Mouse (Mus musculus) urinary bladder, postnatal 10 days (tissue): Measurements from ENCODE around the gene Acoxl.

Experiments used
- DNase-seq: peaks from one replicate; pipeline ENCODE4 v3.0.0; 2022; ENCODE audit warnings: low spot score

Gene Acoxl

DNA sequence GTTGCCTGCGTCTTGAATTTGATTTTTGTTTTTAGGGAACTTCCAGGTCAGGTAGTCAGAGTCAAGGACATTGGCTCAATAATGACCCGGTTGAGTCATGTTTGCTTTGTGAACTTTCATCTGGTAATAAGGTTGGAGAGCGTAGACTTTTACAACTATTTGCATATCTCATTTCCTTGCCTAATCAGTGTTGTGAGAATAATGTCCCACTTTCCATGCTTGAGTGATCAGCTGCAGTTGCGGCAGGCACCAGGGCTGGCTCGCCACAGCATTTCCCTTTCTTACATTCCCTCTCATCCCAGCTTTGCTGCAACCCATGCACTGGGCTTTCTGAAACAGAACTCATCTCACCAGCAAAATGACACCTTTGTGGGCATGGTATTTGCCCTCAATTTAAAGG, 59.0 kb downstream of the Acoxl start:
- no peak for DNase-seq

DNA sequence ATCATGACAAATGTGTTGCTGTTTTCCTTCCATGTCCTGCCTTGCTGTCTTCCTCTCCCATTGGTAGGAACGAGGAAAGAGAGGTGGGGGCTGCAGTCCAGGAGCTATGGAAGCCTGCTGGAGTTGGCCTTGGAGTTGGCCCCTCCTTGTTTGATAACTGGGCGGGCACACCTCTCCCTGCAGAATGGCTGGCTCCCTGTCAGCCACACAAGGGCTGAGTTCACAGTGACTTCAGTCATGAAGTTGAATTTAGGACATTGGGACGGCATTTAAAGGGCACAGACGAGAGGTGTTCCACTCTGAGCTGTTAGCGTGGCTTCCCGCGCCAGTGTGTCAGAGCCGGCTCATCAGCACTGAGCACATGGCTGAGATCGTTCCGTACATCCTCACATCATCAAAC, 66.2 kb downstream of the Acoxl start:
- no peak for DNase-seq

DNA sequence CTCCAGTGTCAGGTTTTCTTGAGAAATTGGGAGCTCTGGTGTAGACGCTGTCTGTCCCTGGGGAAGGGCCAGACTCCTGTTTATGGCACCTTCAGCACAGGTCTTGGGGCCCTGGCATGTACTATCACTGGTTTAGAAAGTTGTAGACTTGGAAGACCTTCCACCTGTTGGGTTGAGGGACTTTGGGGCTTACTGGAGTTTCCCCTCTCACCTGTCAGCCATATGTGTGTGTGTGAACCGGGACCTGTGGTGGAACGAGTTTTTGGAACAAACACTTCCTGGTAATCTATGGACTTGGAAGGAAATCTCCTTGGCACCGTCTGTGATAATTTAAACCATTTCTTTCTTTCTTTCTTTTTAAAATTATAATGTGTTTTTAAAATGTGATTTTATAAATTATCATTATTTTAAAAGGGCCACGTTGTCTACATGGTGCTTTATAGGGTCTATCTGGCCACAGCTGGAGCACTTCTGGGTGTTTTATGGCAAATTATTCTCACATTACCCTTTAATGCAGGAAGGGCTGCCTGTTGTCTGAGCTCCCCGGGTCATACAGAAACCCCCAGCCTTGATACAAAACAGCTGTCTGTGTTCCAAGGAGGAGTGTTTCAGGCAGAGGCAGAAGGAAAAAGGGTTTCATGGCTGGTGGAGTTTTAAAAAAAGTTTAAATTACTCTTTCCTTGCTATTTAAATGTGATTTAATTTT, 68.5 kb downstream of the Acoxl start:
- no peak for DNase-seq

DNA sequence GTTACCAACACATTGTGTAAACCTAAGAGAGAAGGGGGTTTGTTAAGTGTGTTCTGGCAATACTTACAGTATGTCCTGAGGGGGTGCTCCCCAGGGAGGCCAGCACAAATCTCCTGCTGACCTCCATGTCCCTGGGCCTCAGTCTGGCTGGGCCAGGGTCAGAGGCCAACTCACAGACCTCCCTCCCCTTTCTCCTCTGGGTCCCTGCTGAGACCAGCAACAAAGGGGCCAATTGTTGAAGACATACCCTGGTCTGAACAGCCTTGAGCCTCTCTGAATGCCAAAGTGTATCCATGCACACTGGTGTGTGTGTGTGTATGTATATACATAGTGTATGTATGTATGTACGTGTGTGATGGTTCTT, 69.0 kb downstream of the Acoxl start:
- no peak for DNase-seq

DNA sequence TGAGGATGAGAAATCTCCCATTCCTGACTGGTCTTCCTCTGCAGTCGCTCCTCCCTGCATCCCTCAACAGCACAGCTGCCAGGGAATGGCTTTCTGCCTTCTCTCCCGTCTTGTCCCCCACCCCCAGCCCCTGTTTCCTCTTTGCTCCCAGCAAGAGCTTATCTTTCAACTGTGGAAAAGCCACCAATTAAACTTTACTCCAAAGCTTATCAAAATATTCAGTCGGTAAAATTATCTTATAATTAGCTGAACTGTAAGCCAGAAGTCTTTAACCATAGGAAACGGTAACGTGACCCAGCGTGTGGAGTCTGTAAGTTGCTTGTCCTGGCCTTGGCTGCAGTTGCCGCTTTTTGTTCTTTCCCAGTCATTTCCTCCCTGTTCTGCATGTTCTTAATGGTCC, 70.2 kb downstream of the Acoxl start:
- DNase-seq, result no peak

DNA sequence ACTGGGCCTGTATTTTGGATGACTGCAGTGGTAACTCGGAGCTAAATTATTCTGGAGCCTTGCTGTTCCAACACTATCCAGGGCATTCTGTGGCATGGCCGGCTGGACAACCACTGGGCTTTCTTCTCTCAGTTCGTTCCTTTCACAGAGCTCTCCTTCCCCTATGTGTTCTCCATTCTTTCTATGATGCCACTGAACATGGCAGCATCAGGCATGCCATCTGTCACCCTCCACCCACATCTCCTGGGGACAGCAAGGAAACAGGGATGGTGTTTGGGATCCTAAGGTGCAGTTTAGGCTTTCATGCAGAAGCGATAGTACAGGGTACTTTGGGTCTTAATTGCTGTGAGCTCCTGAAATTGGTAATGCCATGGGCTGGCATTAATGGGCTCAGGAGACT, 71.1 kb downstream of the Acoxl start:
- DNase-seq, result no peak

DNA sequence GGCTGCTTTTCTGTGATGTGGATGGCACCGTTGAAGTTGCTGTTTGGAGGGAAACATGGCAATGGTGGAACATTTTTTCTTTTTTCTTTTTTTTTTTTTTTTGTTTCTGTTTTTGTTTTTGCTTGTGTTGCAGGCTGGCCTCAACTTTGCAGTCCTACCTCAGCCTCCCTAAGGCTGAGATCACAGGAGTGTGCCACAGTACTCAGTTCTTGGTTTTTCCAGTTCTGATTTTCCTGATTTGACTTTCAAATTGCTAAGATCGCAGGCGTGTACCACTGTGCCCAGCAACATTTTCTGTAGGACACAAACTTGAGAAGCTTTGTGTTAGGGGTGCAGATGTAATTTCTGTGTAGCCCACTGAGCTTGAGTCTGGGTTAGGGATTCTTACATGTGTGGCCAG, 72.9 kb downstream of the Acoxl start:
- DNase-seq, result no peak

DNA sequence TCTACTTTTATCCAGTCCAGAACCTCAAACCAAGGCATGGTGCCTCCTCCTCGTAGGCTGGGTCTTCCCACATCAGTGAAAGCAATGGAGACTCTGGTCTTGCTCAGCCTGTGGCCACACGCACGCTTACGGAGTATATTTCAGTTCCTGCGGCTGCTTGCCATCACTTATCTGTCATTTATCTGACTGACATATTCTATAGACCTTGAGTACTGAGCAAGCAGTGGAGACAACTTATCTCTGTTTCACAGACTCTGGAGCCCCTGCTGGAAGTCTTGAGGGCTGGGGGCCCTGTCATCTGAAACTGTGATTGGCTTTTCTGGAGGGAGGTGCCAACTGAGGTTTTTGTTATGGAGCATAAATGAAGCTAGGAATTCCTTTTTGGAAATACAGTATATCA, 75.4 kb downstream of the Acoxl start:
- no peak for DNase-seq

DNA sequence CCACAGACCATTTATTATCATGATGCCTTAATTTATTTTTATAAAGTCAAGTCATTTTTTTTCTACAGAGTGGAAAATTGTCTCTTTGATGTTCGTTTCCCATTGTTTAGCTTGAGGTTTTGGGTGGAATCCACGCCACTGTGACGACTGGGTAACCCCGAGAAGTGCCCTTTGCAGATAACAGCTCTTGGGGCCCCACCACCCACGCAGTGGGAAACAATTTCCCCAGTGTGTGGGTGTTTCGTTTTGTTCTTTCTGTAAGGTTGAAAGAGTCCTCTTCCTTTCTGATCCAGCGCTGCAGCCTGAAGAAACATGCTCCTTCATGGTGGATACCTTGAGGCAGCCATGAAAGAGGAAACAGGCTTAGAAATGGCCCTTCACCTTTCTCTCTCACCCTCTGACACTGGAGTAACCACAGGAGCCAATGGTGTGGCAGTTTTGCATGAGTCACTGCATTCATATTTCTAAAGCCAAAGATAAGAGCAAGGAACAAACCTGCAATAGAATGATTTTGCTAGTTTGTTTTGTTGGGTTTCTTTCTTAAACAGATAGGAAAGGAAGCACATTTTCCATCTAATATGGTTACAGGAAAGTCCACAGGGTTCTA, 78.2 kb downstream of the Acoxl start:
- no peak for DNase-seq

DNA sequence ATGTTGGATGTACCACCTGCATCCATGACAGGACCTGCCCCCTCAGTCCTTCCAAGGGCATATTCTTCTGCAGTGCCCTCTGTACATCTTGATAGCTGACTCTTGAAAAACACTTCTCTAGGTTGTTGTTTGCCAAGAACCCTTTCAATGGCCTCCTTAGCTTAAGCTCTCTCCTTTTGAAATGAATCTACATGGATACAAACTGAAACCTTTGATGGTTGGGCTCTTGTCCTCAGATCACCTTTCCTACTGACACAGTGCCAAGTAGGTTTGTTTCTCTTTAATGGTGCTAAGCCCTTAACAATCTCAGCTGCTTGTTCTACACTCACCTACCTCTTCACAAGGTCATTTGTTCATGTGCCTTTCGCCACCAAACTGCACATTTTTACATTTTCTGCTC, 81.1 kb downstream of the Acoxl start:
- DNase-seq, result no peak

DNA sequence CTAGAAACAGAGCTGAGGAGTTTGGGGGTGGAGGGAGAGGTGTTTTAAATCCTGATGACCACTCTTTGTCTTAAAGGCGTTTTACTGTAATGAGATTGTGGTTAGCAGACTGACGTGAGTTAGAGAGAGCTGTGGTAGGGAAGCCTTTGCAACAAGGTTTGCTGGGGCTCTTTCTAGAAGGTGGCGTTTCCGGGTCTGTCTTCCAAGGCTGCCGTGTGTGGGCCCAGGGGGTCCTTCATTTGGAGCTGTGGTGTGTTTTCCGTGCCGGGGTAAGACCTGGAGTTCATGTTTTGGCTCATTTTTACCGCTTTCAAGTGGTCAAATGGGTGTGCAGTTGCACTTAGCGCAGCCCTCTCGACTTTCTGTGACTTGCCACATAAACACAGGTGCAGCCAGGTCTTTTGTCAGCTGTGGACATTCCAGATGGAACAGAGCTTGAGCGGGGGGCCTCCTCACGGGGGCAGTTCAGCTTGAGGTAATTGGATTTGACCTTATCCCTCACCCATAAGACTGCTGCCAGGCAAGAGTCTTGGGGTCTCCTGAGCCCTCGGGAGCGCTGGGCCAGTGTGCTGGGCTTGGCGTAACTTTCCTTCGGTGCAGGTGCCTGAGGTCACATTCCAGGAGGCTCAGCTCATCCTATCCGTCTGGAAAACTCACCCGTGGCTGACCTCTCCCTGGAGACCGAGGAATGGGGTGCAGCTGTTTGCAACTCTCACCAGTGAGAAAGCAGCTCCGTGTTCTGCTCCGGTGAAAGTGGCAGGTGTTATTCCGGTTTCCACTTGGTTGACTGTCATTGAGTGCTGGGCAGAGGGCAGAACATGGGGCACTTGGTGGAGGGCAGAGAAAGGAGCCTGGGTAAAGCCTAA, 83.6 kb downstream of the Acoxl start:
- no peak for DNase-seq

DNA sequence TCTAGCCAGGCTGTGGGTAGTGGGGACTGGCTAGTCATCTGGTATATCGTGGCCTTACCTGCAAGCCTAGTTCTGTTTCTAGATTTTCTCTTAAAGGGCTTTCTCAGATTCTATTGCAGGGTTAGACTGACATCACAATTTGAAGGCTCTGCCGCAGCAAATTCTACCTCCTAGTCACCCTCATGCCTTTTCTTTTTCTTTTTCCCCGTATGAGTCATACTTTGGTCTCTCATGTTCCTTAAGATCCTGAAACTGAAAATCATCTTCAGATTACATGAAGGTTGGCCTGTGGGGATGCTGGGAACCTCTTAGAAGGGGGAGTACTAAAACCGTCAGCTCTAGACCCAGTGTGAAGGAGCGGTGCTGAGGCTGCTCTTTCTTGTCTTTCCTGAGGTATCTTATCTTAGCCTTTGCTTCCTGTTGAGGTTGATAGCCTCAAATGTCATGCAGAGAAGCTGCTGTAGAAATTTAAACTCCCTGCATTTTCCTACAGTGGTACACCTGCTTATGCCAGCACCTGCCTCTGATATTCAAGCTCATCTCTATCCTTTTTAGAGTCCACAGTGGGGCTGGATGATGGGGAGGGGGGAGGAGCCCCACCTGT, 84.5 kb downstream of the Acoxl start:
- no peak for DNase-seq

DNA sequence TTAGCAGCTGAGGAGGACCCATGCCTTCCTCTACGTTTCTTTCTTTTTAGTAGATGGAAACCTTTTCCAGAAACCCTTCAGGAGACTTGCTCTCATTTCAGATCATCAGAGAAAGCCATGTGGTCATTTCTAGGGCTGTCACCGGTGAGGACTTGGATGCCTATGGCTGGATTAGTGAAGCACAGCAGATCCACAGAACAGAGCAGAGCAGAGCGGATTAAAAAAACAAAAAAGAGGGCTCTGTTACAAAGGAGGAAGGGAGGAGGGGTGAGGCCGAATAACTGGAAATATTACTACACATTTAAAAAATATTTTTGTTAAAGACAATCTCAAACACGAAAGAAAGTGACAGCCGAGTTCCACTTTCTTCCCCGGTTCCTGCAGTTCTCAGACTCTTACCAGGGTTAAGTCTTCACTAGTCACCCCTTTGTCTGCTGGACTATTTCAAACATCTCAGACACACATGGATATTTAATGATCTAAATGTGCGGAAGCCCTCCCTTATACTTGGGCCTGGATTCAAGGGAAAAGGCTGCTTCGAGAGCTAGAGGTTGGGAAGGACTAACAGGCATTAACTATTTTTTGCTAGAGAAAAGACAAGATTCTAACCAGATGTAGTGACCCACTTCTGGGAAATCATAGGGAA, 88.1 kb downstream of the Acoxl start:
- DNase-seq, result no peak

DNA sequence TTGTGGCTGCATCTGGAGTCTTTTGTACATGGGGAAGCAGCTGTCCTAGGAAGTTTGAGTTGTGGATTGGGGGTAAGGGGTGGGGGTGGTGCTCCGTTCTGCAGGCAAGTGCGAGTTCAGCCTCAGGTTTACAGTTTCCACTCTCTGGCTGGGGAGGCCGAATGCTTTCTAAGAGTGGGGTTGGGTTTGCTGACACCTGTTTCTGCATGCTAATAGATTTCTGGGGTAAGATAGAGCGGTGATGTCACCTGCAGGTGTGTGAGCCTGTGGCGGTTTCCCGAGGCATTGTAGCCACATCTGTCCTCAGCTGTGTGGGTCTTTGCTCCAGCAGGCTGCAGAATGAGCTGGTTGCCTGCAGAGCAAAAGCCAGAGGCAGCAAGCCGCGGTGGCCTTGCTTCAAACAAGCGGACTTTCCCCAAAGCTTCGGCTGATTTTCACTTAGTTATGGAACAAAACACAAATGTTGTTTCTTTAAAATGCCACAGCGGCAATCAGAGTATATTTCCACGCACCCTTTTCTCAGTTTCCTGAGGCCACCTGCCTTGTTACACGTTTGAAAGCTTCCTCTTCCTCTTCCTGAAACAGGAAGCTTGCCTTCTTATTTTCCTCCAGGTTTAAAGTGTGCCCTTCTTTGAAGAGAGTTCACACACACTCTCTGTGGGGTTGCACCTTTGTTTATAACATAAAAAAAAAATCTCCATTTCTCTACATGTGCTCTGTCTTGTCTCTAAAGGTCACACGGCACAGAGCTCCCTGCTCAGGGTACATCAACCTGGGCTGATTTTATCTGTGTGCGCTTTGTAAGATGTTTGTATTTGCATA, 89.0 kb downstream of the Acoxl start:
- DNase-seq, result no peak

DNA sequence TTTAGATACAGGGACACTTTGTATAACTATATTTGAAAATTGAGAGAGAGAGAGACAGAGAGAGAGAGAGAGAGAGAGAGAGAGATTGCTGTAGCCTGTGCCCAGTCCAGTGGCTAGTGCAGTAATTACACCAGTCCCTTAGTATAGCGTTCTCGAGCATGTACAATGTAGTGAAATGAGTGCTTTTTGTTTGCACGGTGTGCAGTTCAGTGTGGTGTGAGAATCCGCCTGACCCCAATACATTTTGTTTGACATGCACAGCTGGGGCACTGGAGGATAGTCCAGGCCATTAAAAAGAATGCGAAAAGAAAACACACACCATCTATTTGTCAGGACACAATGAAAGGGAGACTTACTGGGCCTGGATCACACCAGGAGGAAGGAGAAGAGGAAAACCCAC, 89.6 kb downstream of the Acoxl start:
- no peak for DNase-seq

DNA sequence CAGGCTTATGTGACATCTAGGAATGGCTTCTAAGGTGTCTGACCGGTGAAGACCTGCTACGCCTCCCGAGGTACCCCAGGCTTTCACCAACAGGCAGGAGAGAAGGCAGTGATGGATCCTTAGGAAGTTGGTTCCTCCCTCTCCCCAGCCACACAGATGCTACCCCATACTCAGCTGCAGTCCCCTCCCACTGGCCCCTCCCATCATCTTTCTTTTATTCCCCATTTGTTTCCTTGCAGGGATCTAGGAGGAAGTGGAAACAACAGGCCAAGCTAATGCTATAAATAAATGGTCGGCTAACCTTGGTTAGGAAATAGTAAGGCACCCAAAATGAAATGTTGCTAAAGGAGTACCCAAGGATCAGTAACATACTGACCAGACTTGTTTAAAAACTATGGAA, 90.2 kb downstream of the Acoxl start:
- no peak for DNase-seq

DNA sequence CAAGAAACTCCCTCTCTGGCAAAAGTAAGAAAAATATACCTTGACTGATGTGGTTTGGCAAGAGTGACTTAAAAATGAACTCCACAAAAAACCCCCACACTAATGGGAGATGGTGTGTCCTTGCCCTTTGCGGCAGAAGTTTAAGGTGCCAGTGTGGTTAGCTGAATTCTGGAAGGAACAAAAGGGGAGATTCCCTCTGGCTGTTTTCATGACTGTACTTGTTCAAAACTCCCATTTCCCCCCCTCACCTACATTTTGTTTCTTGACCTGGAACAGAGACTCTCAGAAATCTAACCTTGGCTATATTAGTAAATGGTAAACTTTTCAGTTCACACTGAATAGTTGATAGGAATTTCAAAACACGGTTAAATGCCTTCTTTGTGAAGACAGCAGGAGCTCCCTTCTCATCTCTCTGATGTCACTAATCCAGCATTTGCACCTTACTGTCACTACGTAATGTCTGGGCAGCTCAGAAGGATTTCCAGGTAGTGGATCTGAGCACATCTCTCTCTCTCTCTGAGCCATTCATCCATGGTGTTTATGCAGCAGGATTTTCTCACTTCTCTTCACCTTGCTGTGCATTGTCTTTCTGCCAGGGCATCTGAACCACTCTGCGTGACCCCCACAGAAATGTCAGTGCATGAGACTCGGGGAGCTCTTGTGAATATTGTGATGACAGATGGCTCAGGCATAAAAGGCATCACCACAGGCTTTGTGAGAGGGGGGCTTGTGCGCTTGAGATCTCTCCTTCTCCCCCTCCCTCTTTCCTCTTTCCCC, 91.5 kb downstream of the Acoxl start:
- DNase-seq, result no peak

DNA sequence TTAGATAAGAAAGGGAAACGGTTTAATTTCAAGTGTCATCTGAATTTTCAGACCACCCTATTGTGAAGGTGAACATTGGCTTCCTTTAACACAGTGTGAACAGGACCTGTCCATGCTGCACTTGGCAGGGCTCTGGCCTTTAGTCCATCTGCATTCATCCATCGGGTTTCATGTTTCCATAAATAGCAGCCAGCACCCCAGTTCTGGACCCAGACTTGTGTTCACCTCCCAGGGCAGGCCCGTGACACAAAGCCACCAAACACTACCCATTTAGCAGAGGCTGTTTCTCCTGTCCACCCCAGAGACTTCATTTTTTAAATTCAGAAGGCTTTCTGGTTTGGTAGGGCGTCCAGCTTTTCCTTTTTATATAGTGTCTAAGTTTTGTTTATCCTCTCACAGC, 92.9 kb downstream of the Acoxl start:
- DNase-seq, result no peak

DNA sequence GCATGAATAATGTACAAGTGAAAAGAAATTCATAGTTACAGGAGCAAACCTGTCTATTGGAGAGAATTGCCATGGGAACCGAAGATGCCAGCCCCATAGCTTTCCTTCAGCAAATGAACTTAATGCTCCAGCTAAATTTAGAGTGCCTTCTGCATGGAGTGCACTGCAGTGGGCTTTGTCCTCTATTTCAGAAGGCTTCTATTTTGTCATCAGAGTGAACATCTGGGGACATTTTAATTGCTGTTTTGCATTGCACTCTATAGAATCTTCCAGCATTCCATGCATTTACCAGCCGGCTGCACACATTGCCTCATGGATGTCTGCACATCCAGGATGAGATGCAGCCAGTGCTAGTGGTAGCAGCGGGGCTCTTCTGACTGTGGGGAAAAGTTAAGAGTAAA, 94.9 kb downstream of the Acoxl start:
- no peak for DNase-seq

DNA sequence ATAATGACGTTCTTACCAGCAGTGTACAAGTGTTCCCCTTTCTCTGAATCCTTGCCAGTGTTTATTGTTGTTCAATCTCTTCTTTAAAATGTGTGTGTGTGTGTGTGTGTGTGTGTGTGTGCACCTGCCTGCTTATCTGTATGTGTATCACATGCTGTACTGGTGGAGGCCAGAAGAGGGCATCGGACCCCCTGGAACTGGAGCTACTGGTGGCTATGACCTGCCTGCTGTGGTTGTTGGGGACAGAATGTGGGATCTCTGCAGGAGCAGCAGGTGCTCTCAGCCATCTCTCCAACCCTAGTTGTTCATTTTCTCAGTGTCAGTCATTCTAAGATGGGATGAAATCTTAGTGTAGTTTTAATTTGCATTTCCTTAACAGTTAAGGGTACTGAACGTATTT, 98.4 kb downstream of the Acoxl start:
- no peak for DNase-seq

DNA sequence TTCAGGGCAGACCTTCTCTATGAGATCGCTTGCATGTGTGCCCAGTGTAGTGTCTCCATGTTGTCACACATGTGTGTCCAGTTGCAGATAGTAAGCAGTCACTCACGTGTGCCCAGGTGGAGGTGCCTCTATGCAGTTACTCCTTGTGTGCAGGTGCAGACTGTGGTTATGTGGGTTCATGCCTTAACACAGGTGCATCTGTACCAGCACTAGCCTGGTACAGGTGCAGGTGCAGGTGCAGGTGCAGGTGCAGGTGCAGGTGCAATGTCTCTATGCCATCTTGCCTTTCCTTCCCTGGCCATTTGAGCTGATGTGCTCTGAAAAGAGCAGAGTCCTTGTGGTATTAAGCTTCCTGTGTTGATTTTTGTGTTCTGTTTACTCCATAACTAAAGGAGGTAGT, 100.5 kb downstream of the Acoxl start:
- DNase-seq, result no peak
